ENCODE assay signal across 8 mouse cellular contexts in the genomic region with DNA sequence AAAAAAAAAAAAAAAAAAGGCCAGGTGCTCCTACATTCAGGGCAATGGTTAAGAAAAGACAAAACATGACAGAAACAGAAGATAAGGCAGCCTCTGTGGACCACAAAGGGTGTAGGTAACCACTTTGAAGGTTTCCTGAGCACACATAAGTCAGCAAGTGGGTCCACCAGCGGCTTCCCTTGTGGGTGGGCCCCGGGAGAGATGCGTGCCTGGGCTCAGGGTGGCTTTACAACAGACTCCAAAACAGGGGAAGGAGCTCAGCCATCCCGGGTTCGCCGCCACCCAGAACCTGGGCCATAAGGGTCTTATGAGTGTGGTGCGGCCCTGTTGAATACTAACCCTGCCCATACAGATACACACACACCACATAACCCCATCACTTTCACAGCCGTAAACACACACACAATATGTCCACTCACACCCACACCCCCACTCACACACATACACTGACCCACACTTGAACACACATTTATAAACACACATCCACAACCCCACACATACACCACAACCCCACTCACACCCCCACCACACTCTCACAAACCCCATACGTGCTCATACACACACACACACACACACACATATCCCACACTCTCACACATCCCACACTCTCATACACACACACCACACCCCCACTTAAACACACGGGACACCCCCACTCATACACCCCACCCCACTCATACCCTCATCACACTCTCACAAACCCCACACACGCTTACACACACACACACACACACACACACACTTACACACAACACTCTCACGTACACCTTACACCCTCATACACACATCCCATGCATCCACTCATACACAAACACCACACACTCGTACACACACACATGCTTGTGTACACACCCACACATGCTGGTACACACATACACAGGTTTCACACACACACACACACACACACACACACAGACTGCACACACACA. TPM values are rescaled to one million over a fixed set of nuclear protein-coding genes. Genes with fewer than 3 reads are reported as not detected.
A peak's percentile ranks its signal among the peaks of the same experiment; 100 is the strongest.
DNase-seq lines count a peak whose midpoint lies in the region; ATAC-seq and TF ChIP-seq lines count a peak whose summit lies in the region.

No protein-coding gene starts in this region.

- H3K36me3 ChIP-seq in MEL (ENCODE audit: control insufficient read depth in 1 of 2, insufficient read depth in 2 of 2, low read length in 2 of 2), result peaks cover 0 to 19% of the 10 kb centered on the region in 2 experiments; a peak in 3 of 4 replicates
- H3K36me3 ChIP-seq in hindbrain, embryonic 12.5 days, result no peaks in the 10 kb centered on the region
- H3K36me3 ChIP-seq in midbrain, embryonic 12.5 days, result no peaks in the 10 kb centered on the region

- no peaks in the 10 kb centered on the region for H3K9me3 ChIP-seq in MEL (replicated peaks; ENCODE audit: insufficient read depth, low read length)
- H3K9me3 ChIP-seq in hindbrain, embryonic 12.5 days (replicated peaks), result no peaks in the 10 kb centered on the region
- no peaks in the 10 kb centered on the region for H3K9me3 ChIP-seq in midbrain, embryonic 12.5 days

- no peak for TF ChIP-seq RAD21 in MEL (IDR thresholded peaks at IDR 0.05; ENCODE audit: low read depth, low read length)

- H3K4me3 ChIP-seq in MEL (ENCODE audit: control insufficient read depth in 1 of 2, insufficient read depth in 1 of 2, low read depth in 2 of 2, low read length in 2 of 2), result peak overlapping the region; percentile 45 to 55
- peak overlapping the region; percentile 99 for H3K4me3 ChIP-seq in hindbrain, embryonic 12.5 days
- H3K4me3 ChIP-seq in midbrain, embryonic 12.5 days, result peak overlapping the region; percentile 99

- H3K79me2 ChIP-seq in MEL (ENCODE audit: control insufficient read depth, insufficient read depth, low read length, poor library complexity), result peaks cover 42% of the 10 kb centered on the region

- ATAC-seq in hindbrain, embryonic 12.5 days (ENCODE audit: low FRiP score), result peak; percentile 86
- peak; percentile 79 for ATAC-seq in midbrain, embryonic 12.5 days (ENCODE audit: low FRiP score, low read depth)

- H3K27ac ChIP-seq in MEL (ENCODE audit: control insufficient read depth, low read depth, low read length), result peak overlapping the region; percentile 13
- H3K27ac ChIP-seq in hindbrain, embryonic 12.5 days, result no peak overlapping the region
- H3K27ac ChIP-seq in midbrain, embryonic 12.5 days (replicated peaks), result no peak overlapping the region

- no peak for TF ChIP-seq POLR2A in MEL (IDR thresholded peaks at IDR 0.05; ENCODE audit: control insufficient read depth in 1 of 2, insufficient read depth in 1 of 2, low read depth in 1 of 2, low read length in 2 of 2, poor library complexity in 1 of 2)

- H3K9ac ChIP-seq in MEL (ENCODE audit: control insufficient read depth, low read depth, low read length, poor library complexity, severe bottlenecking), result peak overlapping the region; percentile 37
- peak overlapping the region; percentile 89; the same call in 1 of the 2 replicates for H3K9ac ChIP-seq in hindbrain, embryonic 12.5 days
- no peak overlapping the region for H3K9ac ChIP-seq in midbrain, embryonic 12.5 days (replicated peaks)

- H3K27me3 ChIP-seq in MEL (ENCODE audit: control insufficient read depth in 1 of 2, insufficient read depth in 2 of 2, low read length in 2 of 2), result no peaks in the 10 kb centered on the region
- H3K27me3 ChIP-seq in hindbrain, embryonic 12.5 days, result no peaks in the 10 kb centered on the region
- H3K27me3 ChIP-seq in midbrain, embryonic 12.5 days, result peaks cover 14% of the 10 kb centered on the region; the same call in 1 of the 2 replicates

- no peak for TF ChIP-seq CTCF in MEL (IDR thresholded peaks at IDR 0.05 in 2 of 3, conservative IDR thresholded peaks at IDR 0.05 in 1 of 3; ENCODE audit: control insufficient read depth in 1 of 3, insufficient read depth in 1 of 3, low read depth in 2 of 3, low read length in 3 of 3, poor library complexity in 1 of 3, severe bottlenecking in 1 of 3)

- 83% methylated on average over 13 of the region's 13 CpGs for WGBS in hindbrain, embryonic 12.5 days
- WGBS in midbrain, embryonic 12.5 days, result 78% methylated on average over 13 of the region's 13 CpGs

- peak overlapping the region; percentile 44 for H3K4me2 ChIP-seq in hindbrain, embryonic 12.5 days (replicated peaks)
- H3K4me2 ChIP-seq in midbrain, embryonic 12.5 days (replicated peaks), result peak overlapping the region; percentile 99

- DNase-seq in cerebellum, adult 11-12 months, result peak; percentile 44
- DNase-seq in cerebellum, postnatal 10 days, result no peak
- no peak for DNase-seq in MEL (ENCODE audit: low read depth, low spot score)
- DNase-seq in right cerebral cortex, adult 2 months (ENCODE audit: low spot score in 2 of 2), result no peak
- DNase-seq in layer of hippocampus, postnatal 10 days (ENCODE audit: low spot score in 2 of 2), result no peak
- DNase-seq in layer of hippocampus, postnatal 14 days (ENCODE audit: low spot score in 2 of 2), result no peak

- TF ChIP-seq EP300 in MEL (IDR thresholded peaks at IDR 0.05; ENCODE audit: low read depth in 1 of 2, low read length in 2 of 2), result no peak

- peaks cover 0 to 21% of the 10 kb centered on the region in 2 experiments; a peak in 3 of 4 replicates for H3K4me1 ChIP-seq in MEL (ENCODE audit: control insufficient read depth in 1 of 2, insufficient read depth in 2 of 2, low read length in 2 of 2)
- H3K4me1 ChIP-seq in hindbrain, embryonic 12.5 days, result peaks cover 22% of the 10 kb centered on the region
- peaks cover 17% of the 10 kb centered on the region for H3K4me1 ChIP-seq in midbrain, embryonic 12.5 days

TF ChIP-seq in MEL, 35 proteins besides CTCF, POLR2A, EP300 and RAD21:
- TF ChIP-seq ZC3H11A (IDR thresholded peaks at IDR 0.05; ENCODE audit: low read depth, low read length), result no peak
- 0 out of 2 replicates have a peak, but pooled peaks have one; percentile 26 for TF ChIP-seq MAZ (IDR thresholded peaks at IDR 0.05; ENCODE audit: low read depth, low read length)

RNA-seq across cellular contexts. Expression of gene Dnajc11, which starts 0.7 kb away (rescaled TPM):
- total RNA-seq in MEL (2012; rRNA removed), result 109 and 128 TPM in 2 replicates
- 100 to 1,000 TPM; 157 to 278 TPM for polyA plus RNA-seq in MEL (2012; ENCODE audit: insufficient read depth in 1 of 2, insufficient read length in 2 of 2, low read depth in 1 of 2, low replicate concordance in 2 of 2, missing spikeins in 1 of 2)
- 82.8 and 83.2 TPM in 2 replicates for polyA plus RNA-seq in hindbrain, embryonic 12.5 days (2016; fragmentation: Nextera tagmentation; extraction: Ambion mirVana)
- polyA plus RNA-seq in midbrain, embryonic 12.5 days (2016; fragmentation: Nextera tagmentation; extraction: Ambion mirVana), result 84.4 and 89.8 TPM in 2 replicates
- 10 to 100 TPM; 75.8 to 82.0 TPM for total RNA-seq in layer of hippocampus, postnatal 10 days (2021)
- total RNA-seq in layer of hippocampus, postnatal 14 days (2021), result 10 to 100 TPM; 66.9 to 70.5 TPM

RNA-seq across cellular contexts. Expression of gene Thap3, which starts 56.0 kb away (rescaled TPM):
- 12.0 and 13.7 TPM in 2 replicates for total RNA-seq in MEL (2012; rRNA removed)
- 10 to 100 TPM in 1 of 2 experiments, not detected in 1; 17.2 TPM for polyA plus RNA-seq in MEL (2012; ENCODE audit: insufficient read depth in 1 of 2, insufficient read length in 2 of 2, low read depth in 1 of 2, low replicate concordance in 2 of 2, missing spikeins in 1 of 2)
- polyA plus RNA-seq in hindbrain, embryonic 12.5 days (2016; fragmentation: Nextera tagmentation; extraction: Ambion mirVana), result 31.7 and 37.0 TPM in 2 replicates
- polyA plus RNA-seq in midbrain, embryonic 12.5 days (2016; fragmentation: Nextera tagmentation; extraction: Ambion mirVana), result 30.9 and 33.9 TPM in 2 replicates
- 10 to 100 TPM; 22.8 to 34.2 TPM for total RNA-seq in layer of hippocampus, postnatal 10 days (2021)
- total RNA-seq in layer of hippocampus, postnatal 14 days (2021), result 10 to 100 TPM; 18.9 to 22.0 TPM
